22 mouse cellular contexts compared by ENCODE assay signal in genomic region chr15:12013532-12014196, GRCm38 (mm10). TPM values are rescaled to one million over a fixed set of nuclear protein-coding genes. Genes with fewer than 3 reads are reported as not detected.
DNase-seq lines count a peak whose midpoint lies in the region; TF ChIP-seq lines count a peak whose summit lies in the region.
"Had no signal": no experiment of that assay in that cellular context is flagged by ENCODE, and none has a peak within 500 bp of the region (broad histone marks: within the 10 kb centered on the region; RNA-seq: fewer than 3 reads in every experiment).

No protein-coding gene starts in this region.

- no peak for TF ChIP-seq POLR2A in heart, adult 2 months (IDR thresholded peaks at IDR 0.05; ENCODE audit: insufficient read depth, low read depth, low read length)
- TF ChIP-seq POLR2A in CH12.LX (IDR thresholded peaks at IDR 0.05; ENCODE audit: low read depth, low read length) = no peak
- TF ChIP-seq POLR2A in bone marrow macrophage, adult 2 months (IDR thresholded peaks at IDR 0.05; ENCODE audit: borderline replicate concordance, low read depth, low read length) = no peak

- H3K36me3 ChIP-seq in heart, adult 2 months (ENCODE audit: control insufficient read depth, insufficient read depth, low read length) = no peaks in the 10 kb centered on the region
- no peaks in the 10 kb centered on the region for H3K36me3 ChIP-seq in CH12.LX (replicated peaks in 1 of 2; ENCODE audit: control insufficient read depth in 1 of 2, insufficient read depth in 1 of 2, low read length in 1 of 2)
- H3K36me3 ChIP-seq: embryonic facial prominence, embryonic 12.5 days; embryonic facial prominence, embryonic 15.5 days; G1E; hindbrain, embryonic 12.5 days; hindbrain, embryonic 15.5 days; intestine, embryonic 15.5 days had no signal

- in situ Hi-C loops in CH12.LX (cut with MboI; ENCODE audit: low pct_ligation_motif_present, low pct_unique_long_range_greater_than_20kb, low sequenced_read_pairs) = no loop called here

- 64% methylated on average over 6 of the region's 6 CpGs for WGBS in heart, adult 2 months

- no peak overlapping the region for H3K27ac ChIP-seq in heart, adult 2 months
- peak overlapping the region; percentile 68; the same call in 1 of the 2 replicates for H3K27ac ChIP-seq in CH12.LX (ENCODE audit: insufficient read depth, low read depth)
- H3K27ac ChIP-seq in bone marrow macrophage, adult 2 months (ENCODE audit: insufficient read depth, low read depth, low read length) = peak overlapping the region; percentile 66
- H3K27ac ChIP-seq: embryonic facial prominence, embryonic 12.5 days; embryonic facial prominence, embryonic 15.5 days; hindbrain, embryonic 12.5 days; hindbrain, embryonic 15.5 days; intestine, embryonic 15.5 days had no signal

- no peak for TF ChIP-seq EP300 in heart, adult 2 months (IDR thresholded peaks at IDR 0.05; ENCODE audit: insufficient read depth, low read depth, low read length)
- no peak for TF ChIP-seq EP300 in CH12.LX (IDR thresholded peaks at IDR 0.05; ENCODE audit: low read length)

- no peaks in the 10 kb centered on the region for H3K27me3 ChIP-seq in heart, adult 2 months (ENCODE audit: control insufficient read depth, insufficient read depth, low read length)
- no peaks in the 10 kb centered on the region for H3K27me3 ChIP-seq in CH12.LX (replicated peaks)
- H3K27me3 ChIP-seq: embryonic facial prominence, embryonic 12.5 days; embryonic facial prominence, embryonic 15.5 days; hindbrain, embryonic 12.5 days; hindbrain, embryonic 15.5 days; intestine, embryonic 15.5 days; Patski had no signal

- H3K9ac ChIP-seq in heart, adult 2 months (ENCODE audit: low read depth, low read length) = no peak overlapping the region
- no peak overlapping the region for H3K9ac ChIP-seq in CH12.LX (ENCODE audit: insufficient read depth, low read depth)
- H3K9ac ChIP-seq: embryonic facial prominence, embryonic 12.5 days; embryonic facial prominence, embryonic 15.5 days; forebrain, postnatal 0 days; hindbrain, embryonic 12.5 days; hindbrain, embryonic 15.5 days; intestine, embryonic 15.5 days had no signal

- dilution Hi-C loops in CH12.LX (cut with MboI; ENCODE audit: extremely low pct_ligation_motif_present, extremely low pct_unique_long_range_greater_than_20kb, low sequenced_read_pairs) = no loop called here

- no peaks in the 10 kb centered on the region for H3K9me3 ChIP-seq in CH12.LX (replicated peaks; ENCODE audit: low read length)
- H3K9me3 ChIP-seq: embryonic facial prominence, embryonic 12.5 days; embryonic facial prominence, embryonic 15.5 days; G1E; hindbrain, embryonic 12.5 days; hindbrain, embryonic 15.5 days; intestine, embryonic 15.5 days had no signal

- TF ChIP-seq RAD21 in CH12.LX (IDR thresholded peaks at IDR 0.05; ENCODE audit: low read depth, low read length) = no peak; the same call in 1 of the 2 replicates

- H3K4me2 ChIP-seq in CH12.LX (ENCODE audit: insufficient read depth, low read depth, poor library complexity, severe bottlenecking) = no peak overlapping the region
- H3K4me2 ChIP-seq: embryonic facial prominence, embryonic 12.5 days; embryonic facial prominence, embryonic 15.5 days; heart, embryonic 11.5 days; hindbrain, embryonic 12.5 days; hindbrain, embryonic 15.5 days; intestine, embryonic 15.5 days had no signal

- TF ChIP-seq CTCF in heart, adult 2 months (IDR thresholded peaks at IDR 0.05) = no peak
- TF ChIP-seq CTCF in CH12.LX (conservative IDR thresholded peaks at IDR 0.05 in 1 of 2, IDR thresholded peaks at IDR 0.05 in 1 of 2; ENCODE audit: low read depth in 2 of 2, low read length in 2 of 2) = no peak
- no peak for TF ChIP-seq CTCF in bone marrow macrophage, adult 2 months (IDR thresholded peaks at IDR 0.05; ENCODE audit: low read depth, low read length)

- no peaks in the 10 kb centered on the region for H3K79me2 ChIP-seq in heart, adult 2 months (replicated peaks; ENCODE audit: control insufficient read depth, insufficient read depth, low read length)
- no peaks in the 10 kb centered on the region for H3K79me2 ChIP-seq in CH12.LX (replicated peaks; ENCODE audit: control insufficient read depth, extremely low read depth, insufficient read depth, poor library complexity, severe bottlenecking)

- intact Hi-C loops in heart, adult 2 months (cut with DNase I) = no loop called here

- peak; percentile 77 for DNase-seq in heart, adult 11 months
- no peak for DNase-seq in heart, adult 2 months
- DNase-seq in CH12.LX (ENCODE audit: extremely low read depth) = peak; percentile 61
- no peak for DNase-seq in cerebellum, adult 11 months
- no peak for DNase-seq in embryo, embryonic 9.5 days (ENCODE audit: extremely low spot score)
- DNase-seq: adrenal gland, postnatal 10 days; adrenal gland, postnatal 36 days; cerebellum, adult 18-20 months; cerebellum, adult 9-10 months; cerebellum, postnatal 14 days; forebrain, postnatal 0 days; gastrocnemius, postnatal 25 days; kidney, adult 11 months had no signal

- H3K4me1 ChIP-seq in heart, adult 2 months (ENCODE audit: control insufficient read depth, insufficient read depth, low read length) = no peaks in the 10 kb centered on the region
- peaks cover 27 to 70% of the 10 kb centered on the region in 2 experiments for H3K4me1 ChIP-seq in CH12.LX (ENCODE audit: control insufficient read depth in 1 of 2, insufficient read depth in 2 of 2)
- peaks cover 28% of the 10 kb centered on the region for H3K4me1 ChIP-seq in bone marrow macrophage, adult 2 months (ENCODE audit: control insufficient read depth, insufficient read depth, low read length)
- H3K4me1 ChIP-seq: embryonic facial prominence, embryonic 12.5 days; embryonic facial prominence, embryonic 15.5 days; hindbrain, embryonic 12.5 days; hindbrain, embryonic 15.5 days; intestine, embryonic 15.5 days had no signal

- H3K4me3 ChIP-seq in heart, adult 2 months = no peak overlapping the region
- no peak overlapping the region for H3K4me3 ChIP-seq in CH12.LX (replicated peaks in 1 of 3; ENCODE audit: low read depth in 2 of 3, low read length in 2 of 3, poor library complexity in 1 of 3)
- 0 out of 2 replicates have a peak overlapping the region, but pooled peaks have one; percentile 6 for H3K4me3 ChIP-seq in bone marrow macrophage, adult 2 months (ENCODE audit: insufficient read depth, low read length)
- H3K4me3 ChIP-seq: embryonic facial prominence, embryonic 12.5 days; embryonic facial prominence, embryonic 15.5 days; hindbrain, embryonic 12.5 days; hindbrain, embryonic 15.5 days; intestine, embryonic 15.5 days had no signal

TF ChIP-seq in CH12.LX, 34 proteins besides CTCF, POLR2A, EP300 and RAD21:
- TF ChIP-seq E2F4 (IDR thresholded peaks at IDR 0.05; ENCODE audit: insufficient replicate concordance, low read depth, low read length) (no peak), ZNF384 (IDR thresholded peaks at IDR 0.05; ENCODE audit: low read depth, low read length) (no peak; the same call in 1 of the 2 replicates), MYC (IDR thresholded peaks at IDR 0.05; ENCODE audit: low read depth, low read length) (peak; percentile 98), ZMIZ1 (IDR thresholded peaks at IDR 0.05; ENCODE audit: low read depth, low read length) (peak; percentile 67), KAT2A (IDR thresholded peaks at IDR 0.05; ENCODE audit: insufficient replicate concordance, low read length) (peak; percentile 65; the same call in 1 of the 2 replicates), CHD1 (IDR thresholded peaks at IDR 0.05; ENCODE audit: low read depth, low read length) (peak; percentile 92), MXI1 (IDR thresholded peaks at IDR 0.05; ENCODE audit: low read depth, low read length) (peak; percentile 89), USF1 (IDR thresholded peaks at IDR 0.05; ENCODE audit: low read depth, low read length) (no peak), NRF1 (IDR thresholded peaks at IDR 0.05; ENCODE audit: low read depth, low read length) (0 out of 2 replicates have a peak, but pooled peaks have one; percentile 4), TCF12 (IDR thresholded peaks at IDR 0.05; ENCODE audit: low read depth, low read length) (peak; percentile 93), MAX (IDR thresholded peaks at IDR 0.05; ENCODE audit: low read length) (peak; percentile 97), BHLHE40 (IDR thresholded peaks at IDR 0.05; ENCODE audit: low read depth, low read length) (peak; percentile 98), SIN3A (IDR thresholded peaks at IDR 0.05; ENCODE audit: low read length) (peak; percentile 95; the same call in 1 of the 2 replicates), SMC3 (IDR thresholded peaks at IDR 0.05; ENCODE audit: low read depth, low read length) (peak; percentile 30)
TF ChIP-seq in CH12.LX: peak in this region for 11.

RNA-seq across cellular contexts. Expression of gene Sub1, which starts 16.9 kb away (rescaled TPM):
- total RNA-seq in heart, adult 2 months (2021) = 10 to 100 TPM; 76.8 to 90.7 TPM
- polyA plus RNA-seq in heart, adult 2 months (2012; rRNA removed) = 7.5 and 12.7 TPM in 2 replicates
- 553 and 781 TPM in 2 replicates for total RNA-seq in CH12.LX (2012; rRNA removed)
- 2,677 and 3,148 TPM in 2 replicates for total RNA-seq in CH12.LX (2014; rRNA removed)
- 1,927 and 2,021 TPM in 2 replicates for polyA plus RNA-seq in CH12.LX (2012; ENCODE audit: insufficient read length, low read depth)
- 199 and 231 TPM in 2 replicates for polyA plus RNA-seq in bone marrow macrophage, adult 2 months (2012; ENCODE audit: insufficient read depth, insufficient read length, missing spikeins)

Comparison
In these comparisons a context has a peak if more than half of its experiments do, and no peak if none do; other contexts are left out.
1. DNase-seq: peak in heart, adult 11 months (single experiment) and CH12.LX (single experiment); none in heart, adult 2 months (0 of 2), cerebellum, adult 11 months (single experiment) and embryo, embryonic 9.5 days (single experiment).
2. RNA of gene Sub1, which starts 16.9 kb away (polyA plus RNA-seq): 1,927 to 2,021 TPM in CH12.LX and 199 to 231 TPM in bone marrow macrophage, adult 2 months; 7.5 to 12.7 TPM in heart, adult 2 months; every median in the first group is over 10 times any median in the second.